Mouse (Mus musculus): ENCODE measurements around the gene Atp6v0b.

The Atp6v0b gene

DNA sequence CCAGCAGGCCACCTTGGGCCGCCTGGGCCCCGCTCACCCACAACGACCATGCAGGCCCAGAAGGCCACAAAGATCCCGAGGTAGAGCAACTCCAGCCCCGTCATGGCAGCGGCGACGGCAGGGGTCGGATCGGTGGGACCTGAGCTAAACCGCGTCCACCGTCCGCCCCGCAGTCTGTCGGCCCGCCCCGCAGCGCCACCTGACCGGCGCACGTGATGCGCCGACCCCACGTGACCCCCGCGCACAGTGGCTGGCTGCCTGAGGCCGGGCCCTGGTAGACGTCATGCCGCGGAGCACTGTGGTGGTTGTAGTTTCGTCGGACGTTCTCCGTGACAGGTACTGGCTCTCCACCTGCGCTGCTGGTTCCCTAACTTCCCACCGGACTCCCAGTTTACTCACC lies at the start of gene Atp6v0b:
Gene Atp6v0b, minus strand, starts transcription at position 201 of the 400 bp plus-strand sequence.
- DNase-seq (ENCODE audit: low spot score), result peak; percentile 92

DNA sequence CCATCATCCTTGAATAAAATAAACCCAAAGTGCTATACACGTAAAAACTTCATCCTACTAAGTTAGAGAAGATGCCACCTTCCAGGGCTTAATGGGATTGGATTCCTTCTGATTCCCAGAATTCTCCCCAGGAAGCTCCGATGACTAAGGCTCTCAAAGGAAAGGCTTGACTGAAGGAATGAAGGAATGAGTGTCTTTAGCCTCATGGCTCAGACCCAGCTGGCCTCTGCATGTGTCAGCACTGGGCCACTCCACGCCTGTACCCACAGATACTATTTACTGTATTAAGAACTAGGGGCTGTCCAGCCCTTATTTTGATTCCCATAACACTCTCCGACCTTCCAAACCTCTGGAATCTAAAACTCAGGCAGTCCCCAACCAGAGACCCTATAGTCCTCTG lies 46.9 kb upstream of the Atp6v0b start:
- no peak for DNase-seq (ENCODE audit: low spot score)

DNA sequence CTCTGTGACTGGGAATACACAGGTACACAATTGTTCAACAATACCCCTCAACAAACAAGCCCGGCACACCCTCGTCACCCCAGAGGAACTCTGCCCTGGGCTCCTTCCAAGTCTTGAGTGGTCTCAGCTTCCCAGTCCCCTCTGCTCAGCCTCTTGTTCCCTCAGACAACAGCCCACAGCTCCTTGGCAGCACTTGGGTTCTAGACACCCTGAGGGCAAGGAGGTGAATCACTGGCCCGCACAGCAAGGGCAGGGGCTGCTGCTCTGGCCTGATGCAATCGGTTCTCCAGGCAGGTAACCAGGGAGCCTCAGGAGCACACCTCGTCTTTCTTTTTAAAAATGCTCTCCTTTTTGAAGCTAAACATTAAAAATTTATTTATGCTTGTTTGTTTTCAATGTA lies 46.1 kb upstream of the Atp6v0b start:
- DNase-seq (ENCODE audit: low spot score), result no peak

DNA sequence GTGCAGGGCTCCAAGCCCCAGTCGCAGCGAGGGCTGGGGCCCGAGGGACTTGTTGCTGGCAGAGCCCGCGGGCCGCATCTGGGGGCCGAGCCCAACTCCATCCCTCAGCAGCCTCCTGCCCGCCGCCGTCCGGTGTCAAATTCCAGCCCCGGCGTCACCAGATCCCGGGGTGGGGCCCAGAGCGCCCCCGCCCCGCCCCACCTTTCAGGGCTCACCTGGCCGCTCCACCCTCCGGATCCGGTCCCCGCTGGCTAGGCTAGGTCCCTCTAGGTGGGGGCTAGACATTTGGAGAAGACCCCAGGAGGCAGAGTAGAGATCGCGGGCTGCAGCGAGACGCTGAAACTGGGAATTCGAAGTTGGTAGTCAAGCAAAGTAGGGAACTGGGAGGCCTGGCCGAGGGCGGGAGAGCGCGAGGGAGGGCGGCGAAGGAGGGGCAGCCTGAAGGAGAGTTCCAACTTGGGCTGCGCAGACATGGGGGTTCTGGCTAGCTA lies 42.3 kb upstream of the Atp6v0b start, which contains the start of gene Artn:
Gene Artn, minus strand, starts transcription at position 373 of the 491 bp plus-strand sequence.
- DNase-seq (ENCODE audit: low spot score), result peak; percentile 64

DNA sequence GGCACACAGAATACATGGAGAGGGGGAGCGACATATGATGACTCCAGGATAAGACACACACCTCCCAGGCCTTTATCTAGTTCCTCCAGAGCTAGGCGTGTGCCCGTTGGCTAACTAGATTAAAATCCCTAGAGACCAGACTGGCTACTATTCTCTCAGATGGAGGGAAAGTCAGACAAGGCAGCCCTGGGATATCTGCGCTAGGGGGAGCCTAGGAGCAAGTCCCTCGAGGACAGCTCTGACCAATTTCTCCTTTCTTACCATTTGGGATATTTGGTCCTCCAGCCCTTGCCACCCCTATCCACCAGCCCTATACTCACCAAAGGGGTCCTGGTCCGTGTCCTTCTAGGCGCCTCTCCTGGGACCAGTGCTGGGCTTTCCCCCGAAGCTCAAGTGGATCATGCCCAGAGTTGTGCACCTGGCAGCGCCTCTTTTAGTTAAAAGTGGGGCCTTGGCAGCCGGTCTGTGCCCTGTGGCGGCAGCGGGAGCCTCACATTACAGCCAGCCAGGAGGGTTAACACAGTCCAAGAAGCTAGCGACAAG lies 41.6 kb upstream of the Atp6v0b start:
- DNase-seq (ENCODE audit: low spot score), result peak; percentile 80

DNA sequence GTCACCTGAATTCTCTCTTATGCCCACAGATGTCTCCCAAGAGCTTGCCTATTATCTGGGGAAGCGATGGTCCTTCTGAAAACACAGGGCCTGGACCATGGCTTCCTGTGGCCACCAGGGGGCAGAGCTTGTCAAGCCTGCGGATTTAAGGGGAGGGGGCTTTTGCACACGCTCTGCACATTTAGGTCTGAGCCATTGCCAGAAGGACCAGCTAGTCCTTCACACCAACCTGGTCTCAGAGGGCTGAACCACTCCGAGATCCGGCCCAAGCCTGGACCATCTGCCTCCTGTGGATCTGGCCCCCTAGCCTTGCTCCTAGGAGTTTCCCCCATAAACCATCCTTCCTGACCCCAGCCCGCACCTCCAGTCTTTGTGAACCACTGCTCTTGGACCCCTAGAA lies 41.1 kb upstream of the Atp6v0b start:
- peak; percentile 90 for DNase-seq (ENCODE audit: low spot score)

DNA sequence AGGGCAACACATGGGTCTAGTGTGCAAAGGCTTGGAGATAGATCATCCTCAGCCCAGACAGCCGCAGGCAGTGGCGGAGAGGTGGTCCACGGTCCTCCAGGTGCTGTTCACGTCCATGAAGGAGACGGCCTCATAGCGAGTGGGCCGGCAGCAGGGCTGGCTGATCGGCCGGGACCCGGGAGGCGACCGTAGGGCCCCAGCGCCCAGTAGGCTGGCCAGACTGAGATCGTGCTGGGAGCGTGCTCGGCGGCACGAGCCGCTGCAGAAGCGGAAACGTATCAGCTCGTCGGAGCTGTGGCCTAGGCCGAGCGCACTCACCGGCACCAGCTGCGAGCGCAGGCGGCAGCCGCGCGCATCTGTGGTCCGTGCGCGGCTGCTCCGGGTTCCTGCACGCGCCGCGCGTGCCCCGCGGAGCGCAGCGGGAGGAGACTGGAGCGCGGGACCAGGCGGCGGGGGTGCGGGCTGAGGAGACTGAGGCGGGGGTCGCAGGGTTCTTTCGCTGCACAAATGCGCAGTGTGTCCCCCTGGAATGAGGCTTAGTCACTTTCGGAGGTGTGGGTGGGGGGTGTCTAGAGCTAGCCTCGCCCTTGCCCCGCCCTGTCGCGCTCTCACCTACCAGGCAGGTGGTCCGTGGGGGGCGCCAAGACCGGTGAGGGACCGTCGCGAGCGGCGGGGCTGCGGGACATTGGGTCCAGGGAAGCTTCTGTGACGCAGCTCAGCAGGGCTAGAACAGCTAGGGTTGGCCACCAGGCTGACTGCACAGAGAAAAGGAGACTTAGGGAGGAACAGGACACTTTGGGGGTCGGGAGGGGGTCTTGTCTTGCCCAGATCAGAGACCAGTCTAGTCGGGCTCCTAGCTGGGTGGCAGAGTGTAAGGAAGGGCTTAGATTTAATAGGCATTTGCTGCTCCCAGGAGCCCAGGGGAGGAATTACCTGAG lies 39.7 kb upstream of the Atp6v0b start:
- peak; percentile 50 for DNase-seq (ENCODE audit: low spot score)

DNA sequence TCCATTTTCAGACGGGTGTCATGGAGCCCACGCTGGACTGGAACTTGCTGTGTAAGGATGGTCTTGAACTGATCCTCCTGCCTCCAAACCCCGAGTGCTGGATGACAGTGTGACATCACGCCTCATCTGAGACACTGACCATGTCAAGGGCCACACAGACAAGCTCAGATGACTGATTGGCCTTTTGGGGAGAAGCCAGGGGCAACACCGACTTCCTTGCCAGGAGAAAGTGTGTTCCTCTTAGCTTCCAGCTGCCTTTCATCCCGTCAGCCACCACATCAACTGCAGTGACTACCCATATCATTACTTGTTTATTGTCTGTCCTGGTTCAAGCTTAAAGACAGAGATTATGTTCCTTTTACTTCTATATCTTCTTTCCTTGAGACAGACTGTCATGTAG lies 37.8 kb upstream of the Atp6v0b start:
- DNase-seq (ENCODE audit: low spot score), result no peak

DNA sequence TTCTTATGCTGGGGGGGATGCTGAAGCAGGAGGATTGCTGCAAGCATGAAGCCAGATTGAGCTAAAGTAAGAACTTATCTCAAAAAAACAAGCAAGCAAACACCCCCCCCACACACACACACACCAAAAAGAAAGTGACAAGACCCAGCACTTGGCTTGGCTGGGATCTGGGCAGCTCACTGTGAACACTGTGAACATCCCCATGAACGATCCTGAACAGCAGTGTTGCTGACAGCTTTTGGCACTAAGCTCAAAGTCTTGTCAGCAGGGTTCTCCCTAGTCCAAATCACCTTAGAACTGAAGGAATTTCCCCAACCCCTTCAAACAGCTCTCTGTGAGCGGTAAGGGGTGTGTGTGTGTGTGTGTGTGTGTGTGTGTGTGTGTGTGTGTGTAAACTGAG lies 36.3 kb upstream of the Atp6v0b start:
- DNase-seq (ENCODE audit: low spot score), result no peak

DNA sequence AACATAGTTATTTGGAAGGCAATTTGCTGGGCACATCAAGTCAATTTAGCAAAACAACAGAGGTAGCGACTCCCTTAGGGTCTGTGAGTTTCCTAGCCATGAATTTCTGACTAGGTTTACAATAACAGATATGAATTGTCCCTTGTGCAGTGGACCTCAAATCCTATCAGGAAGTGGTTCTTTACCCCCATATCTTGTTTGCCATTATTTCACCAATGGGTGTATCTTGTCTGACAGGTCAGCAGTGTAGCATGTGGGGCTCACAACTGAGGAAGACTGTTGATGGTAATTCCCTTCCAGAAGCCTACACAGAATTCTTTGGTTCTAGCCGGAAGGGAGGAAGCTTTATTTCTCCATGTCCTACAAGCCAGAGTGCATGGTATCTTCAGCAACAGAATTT lies 34.2 kb upstream of the Atp6v0b start:
- DNase-seq (ENCODE audit: low spot score), result no peak

DNA sequence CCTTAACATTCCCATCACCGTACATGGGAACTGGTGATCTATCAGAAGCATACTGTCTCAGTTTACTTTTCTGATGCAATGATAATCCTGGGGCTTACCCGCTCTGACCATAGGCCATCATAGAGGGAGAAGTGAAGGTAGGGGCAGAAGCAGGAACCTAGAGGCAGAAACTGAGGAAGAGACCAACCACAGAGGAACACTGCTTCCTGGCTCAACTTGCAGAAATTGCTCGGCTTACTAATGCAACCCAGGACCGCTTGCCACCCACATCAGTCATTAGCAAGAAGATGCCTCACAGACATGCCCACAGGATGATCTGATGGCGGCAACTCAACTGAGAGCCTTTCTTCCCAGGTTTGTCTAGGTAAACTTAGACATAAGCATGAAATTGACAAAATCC lies 31.6 kb upstream of the Atp6v0b start:
- DNase-seq (ENCODE audit: low spot score), result no peak

DNA sequence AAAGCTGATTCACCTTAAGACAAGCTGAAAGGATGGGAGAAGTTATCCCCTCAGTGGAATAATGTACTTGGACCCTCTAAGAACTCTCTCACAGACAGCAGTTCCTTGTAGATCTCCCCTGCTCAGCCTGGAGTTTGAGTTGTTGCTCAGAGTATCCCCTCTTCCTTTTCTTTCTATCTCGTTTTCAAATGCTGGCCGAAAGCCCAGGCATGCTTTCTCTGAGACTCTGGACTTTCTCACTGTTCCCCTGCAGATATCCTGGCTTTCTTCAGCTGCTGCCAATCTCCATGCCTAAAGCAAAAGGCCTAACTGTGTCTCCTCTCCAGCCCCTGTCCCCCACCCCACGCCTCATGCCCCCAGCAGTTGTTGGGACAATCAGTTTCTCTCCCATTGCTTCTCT lies 31.1 kb upstream of the Atp6v0b start:
- no peak for DNase-seq (ENCODE audit: low spot score)

DNA sequence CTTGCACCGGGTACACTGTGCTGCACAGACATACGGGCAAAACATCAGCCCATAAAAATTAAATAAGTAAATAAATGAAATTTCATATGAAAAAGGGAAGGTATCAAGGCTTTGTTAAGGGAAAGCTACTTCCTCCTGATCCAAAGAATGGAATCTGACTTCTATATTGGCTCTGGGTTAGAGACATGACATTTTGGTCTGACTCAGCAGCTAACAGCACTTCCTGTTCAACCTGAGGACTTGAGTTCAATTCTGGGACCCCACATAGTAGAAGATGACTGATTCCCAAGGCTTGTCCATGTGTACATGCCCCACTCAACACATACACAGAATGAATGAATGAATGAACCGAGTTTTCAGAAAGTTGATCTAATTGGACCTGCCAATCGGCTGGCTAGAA lies 30.7 kb upstream of the Atp6v0b start:
- no peak for DNase-seq (ENCODE audit: low spot score)

DNA sequence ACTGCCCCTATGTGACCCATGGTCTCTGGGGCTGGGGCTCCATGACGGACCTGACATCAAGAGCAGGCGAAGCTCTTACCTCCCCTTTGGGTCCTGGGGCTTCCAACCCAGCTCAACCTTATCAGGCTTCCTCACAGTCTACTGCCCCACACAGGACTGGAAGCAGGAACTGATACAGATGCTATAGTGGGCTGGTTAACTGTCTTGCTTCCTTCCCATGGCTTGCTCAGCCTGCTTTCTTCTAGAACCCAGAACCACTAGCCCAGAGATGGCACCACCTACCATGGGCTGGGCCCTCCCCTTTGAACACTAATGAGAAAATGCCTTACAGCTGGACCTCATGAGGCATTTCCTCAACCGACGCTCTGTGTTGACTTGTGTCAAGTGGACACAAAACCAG lies 30.3 kb upstream of the Atp6v0b start:
- no peak for DNase-seq (ENCODE audit: low spot score)

DNA sequence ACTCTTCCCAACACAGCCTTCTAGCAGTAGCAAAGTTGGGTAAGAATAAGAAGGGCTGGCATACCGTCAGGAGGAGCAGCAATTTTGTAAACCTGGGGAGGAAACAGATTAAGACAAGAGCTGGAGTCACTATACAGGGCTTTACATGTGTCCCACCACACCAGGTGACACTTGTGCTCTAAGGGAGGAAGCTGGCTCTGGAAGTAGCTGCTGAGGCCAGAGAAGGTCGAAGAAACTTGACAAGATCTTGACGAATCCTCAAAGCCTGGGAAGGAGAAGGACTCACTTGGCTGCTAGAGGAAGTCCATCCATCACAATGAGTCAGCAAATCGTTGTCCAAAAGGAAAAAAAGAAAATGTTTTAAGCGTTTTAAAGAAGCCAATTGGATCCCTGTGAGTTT lies 29.3 kb upstream of the Atp6v0b start:
- DNase-seq (ENCODE audit: low spot score), result no peak

DNA sequence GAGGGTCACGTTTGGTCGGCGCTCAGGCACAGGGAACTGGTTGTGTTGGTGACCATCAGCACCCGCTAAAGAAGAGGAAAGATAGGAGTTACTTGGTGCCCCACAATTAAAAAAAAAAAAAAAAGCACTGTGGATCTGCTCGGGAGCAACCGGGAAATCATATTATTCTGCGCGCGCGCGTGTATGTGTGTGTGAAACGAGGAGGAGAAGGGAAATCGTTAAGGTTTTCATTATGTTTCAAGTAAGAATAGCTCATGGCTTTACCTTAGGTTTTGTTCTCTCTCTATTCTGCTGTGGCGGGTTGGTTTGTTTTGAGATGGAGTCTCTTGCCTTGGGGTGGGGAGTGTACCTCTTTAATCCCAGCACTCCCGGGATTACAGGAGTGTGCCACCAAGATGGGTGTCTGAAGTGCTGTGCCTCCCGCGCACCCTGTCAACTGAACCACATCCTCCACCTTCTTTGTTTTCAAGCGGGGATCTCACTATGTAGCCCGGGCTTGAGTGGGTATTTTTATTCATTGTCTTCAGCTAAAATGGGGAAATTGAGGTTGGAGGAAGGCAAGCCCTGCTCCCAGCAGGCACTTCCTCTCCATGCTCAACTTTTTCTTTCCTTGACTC lies 28.5 kb upstream of the Atp6v0b start:
- DNase-seq (ENCODE audit: low spot score), result peak; percentile 36

DNA sequence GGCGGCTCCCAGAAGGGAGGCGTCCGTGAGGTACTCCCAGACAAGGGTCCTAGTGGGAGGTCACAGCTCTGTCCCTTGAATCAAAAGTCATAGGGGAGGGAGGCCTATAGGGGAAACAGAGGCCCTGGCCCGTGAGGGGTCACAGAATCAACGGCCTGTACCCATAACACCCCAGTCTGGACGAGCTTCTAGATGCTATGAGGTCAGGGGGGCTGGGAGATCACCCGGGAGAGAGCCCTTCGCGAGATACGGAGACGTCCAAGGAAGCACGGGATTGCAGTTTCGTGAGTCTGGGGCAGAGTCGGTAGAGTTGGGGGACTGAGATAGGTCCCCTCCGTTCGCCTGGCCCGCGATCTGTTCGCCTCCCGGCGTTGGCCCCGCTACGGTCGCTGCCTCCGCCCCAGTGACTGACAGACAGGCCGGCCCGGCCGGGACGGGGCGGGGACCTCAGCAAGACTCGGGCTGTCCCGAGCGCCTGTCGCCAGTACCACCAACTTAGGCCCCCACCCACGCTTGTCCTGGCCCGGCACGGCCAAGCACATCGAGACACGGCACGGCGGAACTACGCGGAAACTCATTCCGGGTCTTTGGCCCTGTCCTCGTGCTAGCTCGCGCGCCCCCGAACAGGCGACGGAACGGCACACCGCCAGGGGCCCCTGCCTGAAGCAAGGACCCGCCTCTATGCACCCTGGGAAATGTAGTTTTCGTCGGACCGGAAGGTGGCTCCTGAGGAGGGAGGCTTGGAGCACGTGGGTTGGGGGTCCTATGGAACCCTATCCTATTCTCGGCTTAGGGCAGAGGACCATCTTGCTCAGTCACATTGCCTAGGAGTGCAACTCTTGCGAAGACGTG lies 27.7 kb upstream of the Atp6v0b start, which contains the start of gene Ipo13:
Gene Ipo13, minus strand, starts transcription at position 409 of the 852 bp plus-strand sequence.
- peak; percentile 98 for DNase-seq (ENCODE audit: low spot score)

DNA sequence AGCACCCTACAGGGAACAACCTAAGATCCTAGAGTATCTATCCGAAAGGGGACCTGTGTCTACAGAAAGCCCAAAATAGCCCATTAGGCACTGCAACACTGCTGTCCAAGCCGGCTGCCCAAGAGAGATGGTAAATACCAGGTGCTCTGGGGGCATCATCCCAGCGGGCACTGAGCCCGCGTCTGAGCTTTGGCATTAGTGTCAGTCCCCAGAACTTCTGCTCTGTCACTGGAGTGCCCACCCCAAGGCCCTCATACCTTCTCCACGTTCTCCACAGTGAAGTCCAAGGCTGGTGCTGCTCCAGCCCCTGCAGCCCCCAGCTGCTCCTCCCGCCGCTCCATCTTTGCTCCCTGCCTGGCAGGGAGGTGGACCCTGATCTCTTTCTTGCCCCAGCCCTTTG lies 26.9 kb upstream of the Atp6v0b start:
- no peak for DNase-seq (ENCODE audit: low spot score)

DNA sequence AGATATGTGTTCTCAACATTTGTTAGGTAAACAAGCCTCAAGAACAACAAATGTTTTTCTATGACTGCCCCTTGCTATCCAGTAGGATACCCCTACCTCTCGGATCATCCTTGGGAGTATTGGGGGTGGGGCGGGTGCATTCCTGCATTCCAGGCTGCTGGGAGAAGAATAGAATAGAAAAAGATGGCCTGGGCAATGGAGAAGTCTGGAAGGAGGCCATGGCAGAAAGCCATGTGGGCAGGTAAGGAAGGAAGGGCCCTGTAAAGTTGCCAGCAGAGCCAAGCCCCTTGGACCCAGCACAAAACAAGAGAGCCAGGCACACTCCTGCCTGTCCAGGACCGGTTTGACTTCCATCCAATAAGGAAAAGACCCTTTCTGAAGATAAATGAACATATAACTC lies 26.3 kb upstream of the Atp6v0b start:
- no peak for DNase-seq (ENCODE audit: low spot score)

DNA sequence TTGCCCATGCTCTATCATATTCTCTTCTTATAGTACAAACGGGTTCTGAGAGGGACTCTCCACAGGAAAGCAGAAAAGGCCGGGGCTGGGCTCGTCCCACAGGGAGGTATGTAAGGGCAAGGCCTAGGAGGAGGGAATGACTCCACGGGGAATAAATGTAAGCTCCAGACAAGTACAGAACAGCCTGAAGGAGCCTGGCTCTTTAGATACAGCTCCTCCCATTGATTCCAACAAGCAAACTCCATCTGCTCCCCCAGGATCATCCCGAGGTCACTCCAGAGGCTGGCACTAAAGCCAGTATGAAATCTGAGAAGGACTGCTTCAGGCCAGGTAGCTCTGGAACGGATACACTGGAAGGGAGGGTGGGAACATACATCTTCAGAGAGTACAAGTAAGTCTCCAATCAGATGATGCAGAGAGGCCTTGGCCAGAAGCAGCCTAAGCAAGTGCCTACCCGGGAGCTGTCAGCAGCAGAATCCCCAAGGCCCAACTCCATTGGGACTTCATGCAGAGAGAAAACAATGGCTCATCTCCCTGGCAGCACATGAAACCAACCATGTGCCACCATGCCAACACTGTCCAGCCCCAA lies 25.6 kb upstream of the Atp6v0b start:
- no peak for DNase-seq (ENCODE audit: low spot score)

DNA sequence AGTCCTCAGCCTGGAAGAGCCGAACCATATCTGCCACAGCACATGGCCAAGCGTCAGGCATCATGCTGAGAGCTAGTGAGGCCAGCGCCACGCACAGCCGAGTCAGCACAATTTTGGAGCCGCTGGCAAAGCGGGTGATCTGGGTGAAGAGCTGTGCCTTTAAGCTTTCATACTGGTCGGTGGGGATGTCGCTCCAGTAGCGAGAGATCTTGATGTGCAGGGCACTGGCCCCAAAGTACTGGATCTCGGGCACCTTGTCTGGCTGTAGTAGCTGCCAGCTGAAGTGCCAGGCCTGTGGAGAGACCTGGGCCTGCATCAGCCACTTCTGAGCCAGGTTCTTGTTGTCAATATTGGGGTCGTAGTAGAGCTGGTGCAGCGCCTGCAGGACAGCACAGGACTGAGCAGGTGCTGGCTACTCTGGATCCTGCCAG lies 25.0 kb upstream of the Atp6v0b start:
- DNase-seq (ENCODE audit: low spot score), result no peak

All from embryo, embryonic 10.5 days (tissue).